Mouse (Mus musculus): ENCODE data around the gene Zfp385b. TPM values are rescaled to one million over a fixed set of nuclear protein-coding genes. Genes with fewer than 3 reads are reported as not detected.

Gene Zfp385b
- total RNA-seq, 4 experiments from 2014 or later = 54.3 to 59.0 (median 56.3) TPM

DNA sequence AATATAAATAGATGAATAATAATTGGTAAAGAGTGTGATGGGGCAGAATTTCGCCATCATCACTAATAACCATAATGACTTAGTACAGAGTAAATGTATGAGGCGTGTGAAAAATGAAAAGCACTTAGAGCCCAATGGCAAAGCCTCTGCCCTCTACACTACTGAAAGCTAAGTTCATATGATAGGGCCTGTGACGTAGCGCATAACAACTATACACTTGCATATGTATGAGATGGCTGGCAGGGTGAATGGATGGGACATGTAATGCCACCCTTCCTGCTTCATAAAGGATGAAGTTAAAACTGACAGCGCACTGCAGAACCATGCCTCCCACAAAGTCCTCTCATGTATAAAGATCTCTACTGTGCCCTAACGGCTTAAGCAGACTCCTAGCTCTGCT, 226.9 kb downstream of the Zfp385b start:
- DNase-seq (ENCODE audit: low spot score in 2 of 2) = no peak

- peak in 1 of 2 experiments; percentile 28 for DNase-seq (ENCODE audit: low spot score in 2 of 2)
Measured at GRCm38 (mm10) chr2:77589205-77589901, 230.1 kb downstream of the Zfp385b start.

DNA sequence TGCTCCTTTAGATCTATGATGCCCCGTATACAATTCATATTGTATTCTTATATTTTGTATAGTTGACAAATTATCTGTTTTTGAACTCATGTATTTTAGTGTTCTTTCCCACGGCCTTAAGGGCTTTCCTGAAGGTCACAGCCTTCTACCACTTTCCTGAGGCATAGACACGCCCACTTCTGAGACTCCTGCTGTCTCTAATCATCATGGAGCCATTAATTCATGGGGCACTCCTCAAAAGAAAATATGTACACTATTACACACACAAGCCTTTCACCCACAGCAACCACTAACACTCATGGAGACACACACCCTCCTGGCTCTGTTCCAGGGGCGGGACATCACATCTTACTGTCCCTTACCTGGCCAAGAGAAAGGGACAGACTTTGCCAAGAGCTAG, 232.1 kb downstream of the Zfp385b start:
- DNase-seq (ENCODE audit: low spot score in 2 of 2) = no peak

DNA sequence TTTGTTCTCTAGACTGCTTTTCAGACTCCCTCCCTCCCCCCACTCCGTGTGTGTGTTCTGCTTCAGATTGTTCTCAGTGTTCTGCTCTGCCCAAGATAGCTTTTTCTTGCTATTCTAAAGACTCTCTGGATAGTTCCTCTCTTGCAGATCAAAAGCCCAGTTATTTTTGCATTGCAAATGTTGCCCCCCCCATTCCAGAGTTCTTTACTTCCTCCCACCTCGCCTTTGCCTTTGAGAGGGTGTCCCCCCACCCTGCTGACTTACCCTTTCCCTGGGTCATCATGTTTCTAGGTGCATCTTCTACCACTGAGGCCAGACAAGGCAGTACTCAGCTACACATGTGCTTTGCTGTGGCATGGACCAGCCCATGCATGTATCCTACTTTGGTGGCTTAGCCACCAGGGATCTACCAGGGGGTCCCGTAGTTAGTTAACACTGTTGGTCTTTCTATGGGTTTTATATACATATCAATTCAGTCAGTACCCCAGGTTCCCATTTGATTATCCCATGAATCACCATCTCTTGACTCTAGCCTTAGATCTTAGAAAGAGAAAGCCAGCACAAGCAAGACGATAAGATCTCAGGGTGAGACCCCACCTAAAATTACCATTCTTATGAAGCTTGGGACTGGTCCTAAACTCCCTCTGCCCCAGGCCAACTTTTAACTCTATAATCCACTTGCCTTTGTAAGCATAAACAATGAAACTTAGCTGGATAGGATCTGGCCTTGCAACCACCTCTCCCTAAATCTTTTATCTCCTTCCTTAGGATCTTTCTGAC, 232.7 kb downstream of the Zfp385b start:
- no peak for DNase-seq (ENCODE audit: low spot score in 2 of 2)

DNA sequence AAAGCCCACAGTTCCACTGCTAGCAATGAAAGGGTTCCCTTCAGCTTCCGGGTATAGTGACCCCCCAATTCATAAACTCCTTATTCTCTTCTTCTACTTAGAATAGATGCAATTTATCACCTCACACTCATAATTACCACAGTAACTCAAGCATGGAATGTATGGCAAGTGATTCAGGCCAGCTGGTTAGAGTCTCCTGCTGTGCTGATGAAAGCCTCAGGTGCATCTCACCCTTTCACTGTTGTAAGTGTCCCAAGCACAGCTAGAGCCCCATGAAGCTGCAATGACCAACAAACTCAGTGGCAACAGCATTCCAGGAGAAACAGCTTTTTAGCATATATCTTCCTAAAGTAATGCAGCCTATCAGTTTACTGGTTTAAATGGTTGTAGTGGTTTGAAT, 235.9 kb downstream of the Zfp385b start:
- no peak for DNase-seq (ENCODE audit: low spot score in 2 of 2)

- no peak for DNase-seq (ENCODE audit: low spot score in 2 of 2)
Measured at GRCm38 (mm10) chr2:77576571-77576970, 242.9 kb downstream of the Zfp385b start.

- DNase-seq (ENCODE audit: low spot score in 2 of 2) = no peak
Measured at GRCm38 (mm10) chr2:77567528-77568435, 251.7 kb downstream of the Zfp385b start.

GRCm38 (mm10) chr2:77563706-77564105, 255.7 kb downstream of the Zfp385b start:
- no peak for DNase-seq (ENCODE audit: low spot score in 2 of 2)

- DNase-seq (ENCODE audit: low spot score in 2 of 2) = no peak
Measured at GRCm38 (mm10) chr2:77561941-77562340, 257.5 kb downstream of the Zfp385b start.

GRCm38 (mm10) chr2:77556938-77557337, 262.5 kb downstream of the Zfp385b start:
- DNase-seq (ENCODE audit: low spot score in 2 of 2) = no peak

DNA sequence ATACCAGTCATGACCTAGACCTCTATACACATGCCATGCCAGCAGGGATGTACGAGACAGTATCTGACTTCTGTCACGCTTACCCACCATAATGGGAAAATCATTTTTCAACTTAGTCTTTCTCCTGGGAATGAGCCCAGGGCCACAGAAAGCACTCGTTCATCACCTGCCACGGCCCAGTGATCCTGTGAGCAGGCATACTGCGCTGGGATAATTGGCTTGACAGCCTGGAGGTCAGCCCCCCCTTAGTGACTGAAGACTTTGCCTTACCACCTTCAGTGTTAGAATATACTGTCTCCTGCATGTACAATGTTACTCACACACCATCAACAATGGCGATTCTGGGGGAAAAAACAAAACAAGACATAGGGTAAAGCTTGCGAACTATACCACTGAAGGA, 263.5 kb downstream of the Zfp385b start:
- no peak for DNase-seq (ENCODE audit: low spot score in 2 of 2)

DNA sequence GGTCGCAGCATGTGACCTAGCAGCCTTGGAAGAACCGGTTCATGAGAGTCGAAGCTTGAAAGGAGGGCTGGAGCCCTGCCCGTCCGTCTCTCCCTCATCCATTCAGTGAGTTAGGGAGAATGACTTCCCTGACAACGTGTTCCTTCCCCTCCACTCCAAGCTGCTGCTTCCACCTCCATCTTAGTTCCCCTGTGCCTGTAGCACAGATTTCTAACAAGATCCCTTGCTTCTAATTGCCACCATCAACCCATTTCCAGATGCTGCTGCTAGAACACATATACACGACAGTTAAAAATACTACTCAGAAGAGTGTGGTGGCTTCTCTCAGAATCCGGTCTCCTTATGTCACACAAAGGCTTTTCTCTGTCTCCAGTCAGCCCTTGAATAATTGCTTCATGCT, 266.8 kb downstream of the Zfp385b start:
- no peak for DNase-seq (ENCODE audit: low spot score in 2 of 2)

GRCm38 (mm10) chr2:77543388-77543787, 276.1 kb downstream of the Zfp385b start:
- DNase-seq (ENCODE audit: low spot score in 2 of 2) = no peak

GRCm38 (mm10) chr2:77542605-77543004, 276.8 kb downstream of the Zfp385b start:
- DNase-seq (ENCODE audit: low spot score in 2 of 2) = no peak

GRCm38 (mm10) chr2:77541681-77542080, 277.8 kb downstream of the Zfp385b start:
- DNase-seq (ENCODE audit: low spot score in 2 of 2) = no peak

GRCm38 (mm10) chr2:77540860-77541259, 278.6 kb downstream of the Zfp385b start:
- no peak for DNase-seq (ENCODE audit: low spot score in 2 of 2)

DNA sequence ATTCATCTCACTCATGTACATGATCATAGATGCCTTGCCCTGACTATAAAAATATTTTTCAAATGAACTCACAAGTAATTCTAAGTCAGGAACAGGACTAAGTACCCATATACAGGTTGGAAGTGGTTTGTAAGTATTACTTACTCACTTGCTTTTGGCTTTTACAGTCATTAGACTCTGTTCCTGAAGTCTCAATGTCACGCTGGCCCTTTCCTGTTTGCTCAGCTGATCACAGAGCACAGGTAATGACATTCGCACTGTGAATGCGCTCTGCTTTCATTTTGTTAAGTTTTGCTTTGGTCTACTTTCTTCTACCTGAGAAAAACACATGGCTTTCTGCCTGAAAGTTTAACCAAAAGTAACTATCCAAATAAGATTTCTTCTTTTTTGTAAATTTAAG, 282.9 kb downstream of the Zfp385b start:
- no peak for DNase-seq (ENCODE audit: low spot score in 2 of 2)

- no peak for DNase-seq (ENCODE audit: low spot score in 2 of 2)
Measured at GRCm38 (mm10) chr2:77528079-77528752, 291.2 kb downstream of the Zfp385b start.

DNA sequence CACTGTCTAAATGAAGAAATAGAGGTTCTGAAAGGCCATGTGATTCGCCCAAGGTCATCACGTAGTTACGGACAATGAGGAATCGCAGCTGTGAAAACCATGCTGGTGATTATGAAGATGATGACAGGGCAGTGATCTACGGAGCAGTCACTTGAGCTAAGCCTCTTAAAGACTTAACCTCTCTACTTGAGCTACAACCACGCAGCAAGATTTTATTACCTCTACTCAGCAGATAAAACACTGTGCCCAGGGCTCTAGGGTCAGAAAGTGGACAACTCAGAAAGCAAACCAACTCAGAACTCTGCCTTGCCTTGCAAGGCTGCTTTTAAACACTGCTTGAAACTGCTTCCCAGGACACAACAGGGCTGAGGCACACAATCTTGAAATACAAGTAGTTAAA, 291.8 kb downstream of the Zfp385b start:
- no peak for DNase-seq (ENCODE audit: low spot score in 2 of 2)

- DNase-seq (ENCODE audit: low spot score in 2 of 2) = no peak
Measured at GRCm38 (mm10) chr2:77526803-77527202, 292.6 kb downstream of the Zfp385b start.

GRCm38 (mm10) chr2:77526301-77526700, 293.1 kb downstream of the Zfp385b start:
- DNase-seq (ENCODE audit: low spot score in 2 of 2) = no peak

All from left cerebral cortex, adult 8-10 months (tissue).